Mouse (Mus musculus) lung, embryonic 16.5 days (tissue): ENCODE measurements around the gene 9530003J23Rik. TPM values are rescaled to one million over a fixed set of nuclear protein-coding genes. Genes with fewer than 3 reads are reported as not detected.

Experiments used
- ATAC-seq: fragments of 200-750 bp; cut with Nextera tagmentation; 2 replicates; pipeline ENCODE4 v1.8.0; 2017; ENCODE audit warnings: low read depth, mild to moderate bottlenecking, moderate library complexity
- H3K27ac ChIP-seq: fragments of 300-500 bp; sonication (generic); 2 replicates; pipeline ENCODE4 v1.5.1; 2014; ENCODE audit warnings: mild to moderate bottlenecking, control low read depth, low read length
- H3K27me3 ChIP-seq: fragments of 300-500 bp; sonication (generic); 2 replicates; pipeline ENCODE4 v1.6.1; 2014; ENCODE audit warnings: low read depth, low read length, mixed read lengths; ENCODE audit not compliant: control insufficient read depth, insufficient read depth
- H3K36me3 ChIP-seq: fragments of 300-500 bp; sonication (generic); 2 replicates; pipeline ENCODE4 v1.6.1; 2014; ENCODE audit warnings: low read length; ENCODE audit not compliant: control insufficient read depth, insufficient read depth
- H3K4me1 ChIP-seq: fragments of 300-500 bp; sonication (generic); replicated peaks from 2 replicates; pipeline ENCODE4 v1.6.1; 2014; ENCODE audit warnings: low read length, mixed read lengths; ENCODE audit not compliant: control insufficient read depth, insufficient read depth
- H3K4me2 ChIP-seq: fragments of 300-500 bp; sonication (generic); 2 replicates; pipeline ENCODE4 v1.6.1; 2014; ENCODE audit warnings: low read depth, low read length, control low read depth
- H3K4me3 ChIP-seq: fragments of 300-500 bp; sonication (generic); 2 replicates; pipeline ENCODE4 v1.5.1; 2014; ENCODE audit warnings: mild to moderate bottlenecking, low read length, control low read depth
- H3K9ac ChIP-seq: fragments of 300-500 bp; sonication (generic); 2 replicates; pipeline ENCODE4 v1.6.1; 2014; ENCODE audit warnings: low read length, control low read depth
- H3K9me3 ChIP-seq: fragments of 300-500 bp; sonication (generic); 2 replicates; pipeline ENCODE4 v1.6.1; 2016; ENCODE audit warnings: low read length; ENCODE audit not compliant: control insufficient read depth
- WGBS: fragments of 180-500 bp; shearing (Covaris S2); extraction: QIAGEN DNeasy Blood & Tissue Kit; methylation state at CpG from one replicate; pipeline ENCODE4 v1.1.7; 2014; 5-methylcytosine and 5-hydroxymethylcytosine counted together
- polyA plus RNA-seq: library from polyadenylated mRNA; unstranded; fragments of >200 nt; fragmentation: Nextera tagmentation; extraction: Ambion mirVana; gene quantifications from 2 replicates; pipeline ENCODE4 v1.2.1, GENCODE M21; 2015

9530003J23Rik gene
- polyA plus RNA-seq, 1 experiment from 2014 or later = 0.20 TPM

DNA sequence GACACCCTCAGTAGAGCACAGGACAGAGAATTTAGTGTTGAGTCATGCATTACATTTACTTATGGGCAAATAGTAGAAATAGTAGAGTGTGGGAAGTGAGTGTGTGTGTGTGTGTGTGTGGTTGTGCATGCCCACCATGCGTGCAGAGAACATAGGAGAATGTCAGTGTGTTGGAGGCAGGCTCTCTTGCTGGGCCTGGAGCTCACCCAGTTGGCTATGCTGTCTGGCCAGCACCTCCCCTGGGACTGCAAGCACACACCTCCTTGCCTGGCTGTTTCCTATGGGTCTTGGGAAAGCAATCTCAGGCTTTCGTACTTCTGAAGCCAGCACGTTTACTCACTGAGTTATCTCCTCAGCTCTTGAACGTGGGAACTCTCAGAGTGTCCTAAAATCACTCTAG, 3.7 kb downstream of the 9530003J23Rik start:
- no peak overlapping the region for H3K4me3 ChIP-seq
- no peak overlapping the region for H3K9ac ChIP-seq
- H3K27ac ChIP-seq = peak overlapping the region; percentile 13
- H3K27me3 ChIP-seq = no peaks in the 10 kb centered on the region
- ATAC-seq = peak; percentile 62
- no peaks in the 10 kb centered on the region for H3K9me3 ChIP-seq
- H3K4me2 ChIP-seq = no peak overlapping the region; the same call in 1 of the 2 replicates
- no peaks in the 10 kb centered on the region for H3K36me3 ChIP-seq
- WGBS = 33% methylated on average over 4 of the region's 4 CpGs
- no peaks in the 10 kb centered on the region for H3K4me1 ChIP-seq

GRCm38 (mm10) chr10:117229826-117230225, 8.7 kb downstream of the 9530003J23Rik start:
- H3K4me2 ChIP-seq = no peak overlapping the region
- 74% methylated on average over 16 of the region's 16 CpGs for WGBS
- H3K27me3 ChIP-seq = no peaks in the 10 kb centered on the region
- no peaks in the 10 kb centered on the region for H3K9me3 ChIP-seq
- H3K36me3 ChIP-seq = no peaks in the 10 kb centered on the region
- H3K9ac ChIP-seq = no peak overlapping the region
- H3K4me1 ChIP-seq = 0 out of 2 replicates have a peak, but pooled peaks cover under 1% of the 10 kb centered on the region
- H3K27ac ChIP-seq = no peak overlapping the region
- ATAC-seq = no peak
- no peak overlapping the region for H3K4me3 ChIP-seq

DNA sequence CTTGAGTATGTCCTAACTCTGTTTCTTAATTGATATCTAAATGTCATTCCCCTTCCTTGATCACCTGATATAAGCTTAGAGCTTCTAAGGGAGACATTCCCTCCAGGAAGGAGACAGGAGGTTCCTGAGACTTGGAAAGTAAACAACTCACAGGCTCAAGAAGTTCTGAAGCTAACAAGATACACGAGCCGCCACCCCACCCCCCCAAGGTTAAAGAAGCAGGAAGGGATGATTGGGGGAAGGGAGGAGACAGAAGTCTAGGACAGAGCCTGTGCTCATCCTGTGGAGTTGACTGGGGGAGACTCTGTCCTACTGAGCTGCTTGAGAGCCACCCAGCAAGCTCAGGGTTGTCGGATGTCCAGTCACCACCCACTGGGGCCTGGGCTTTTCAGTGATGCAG, 12.5 kb downstream of the 9530003J23Rik start:
- no peak for ATAC-seq
- Histone ChIP-seq H3K36me3 (peaks cover 5% of the 10 kb centered on the region; the same call in 1 of the 2 replicates), H3K27me3 (no peaks in the 10 kb centered on the region), H3K4me2 (no peak overlapping the region), H3K27ac (no peak overlapping the region), H3K9ac (no peak overlapping the region), H3K4me1 (peaks cover 2% of the 10 kb centered on the region; the same call in 1 of the 2 replicates), H3K4me3 (no peak overlapping the region), H3K9me3 (no peaks in the 10 kb centered on the region)
- 47% methylated on average over 3 of the region's 3 CpGs for WGBS

DNA sequence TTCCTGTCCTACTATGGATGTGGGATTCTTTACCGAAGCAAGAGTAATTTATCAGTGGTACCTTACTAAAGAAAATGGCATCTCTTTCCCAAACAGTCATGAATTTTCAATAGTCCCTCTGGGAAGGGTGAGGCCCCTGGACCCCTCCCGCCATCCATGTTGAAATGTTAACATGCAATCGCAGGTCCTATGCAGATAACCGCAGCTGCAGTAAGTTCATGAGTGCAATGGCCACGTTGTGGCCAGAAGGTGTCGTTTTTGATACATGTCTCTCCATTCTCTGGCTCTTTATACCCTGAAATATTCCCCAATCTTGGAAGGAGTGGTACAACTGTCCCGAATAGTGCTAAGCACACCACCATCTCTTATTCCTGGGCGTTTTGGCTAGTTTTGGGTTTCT, 13.4 kb downstream of the 9530003J23Rik start:
- Histone ChIP-seq H3K4me1 (peaks cover 2% of the 10 kb centered on the region; the same call in 1 of the 2 replicates), H3K27ac (no peak overlapping the region), H3K36me3 (peaks cover 11% of the 10 kb centered on the region; the same call in 1 of the 2 replicates), H3K9ac (no peak overlapping the region), H3K4me2 (peak overlapping the region; percentile 55), H3K4me3 (peak overlapping the region; percentile 80), H3K9me3 (no peaks in the 10 kb centered on the region), H3K27me3 (no peaks in the 10 kb centered on the region)
- WGBS = 51% methylated on average over 8 of the region's 8 CpGs
- no peak for ATAC-seq

GRCm38 (mm10) chr10:117224102-117224990, 14.2 kb downstream of the 9530003J23Rik start, which contains the start of gene Yeats4:
Yeats4 (minus strand) TSS chr10:117224507.
- peaks cover 2% of the 10 kb centered on the region; the same call in 1 of the 2 replicates for H3K4me1 ChIP-seq
- peak within 1 kb of the TSS; percentile 94 for H3K9ac ChIP-seq
- H3K4me2 ChIP-seq = peak within 1 kb of the TSS; percentile 92
- no peaks in the 10 kb centered on the region for H3K9me3 ChIP-seq
- ATAC-seq = peak; percentile 97
- peak within 1 kb of the TSS; percentile 80 for H3K4me3 ChIP-seq
- H3K36me3 ChIP-seq = peaks cover 17% of the 10 kb centered on the region
- H3K27ac ChIP-seq = peak within 1 kb of the TSS; percentile 99
- 1% methylated on average over 63 of the region's 63 CpGs for WGBS
- H3K27me3 ChIP-seq = no peaks in the 10 kb centered on the region

GRCm38 (mm10) chr10:117223758-117224101, 14.8 kb downstream of the 9530003J23Rik start:
- Histone ChIP-seq H3K4me1 (peaks cover 2% of the 10 kb centered on the region; the same call in 1 of the 2 replicates), H3K27me3 (no peaks in the 10 kb centered on the region), H3K4me2 (peak overlapping the region; percentile 92), H3K27ac (peak overlapping the region; percentile 99), H3K9ac (peak overlapping the region; percentile 94), H3K4me3 (peak overlapping the region; percentile 80), H3K9me3 (no peaks in the 10 kb centered on the region), H3K36me3 (peaks cover 17% of the 10 kb centered on the region)
- no peak; the same call in 1 of the 2 replicates for ATAC-seq
- 0% methylated on average over 9 of the region's 9 CpGs for WGBS

- Histone ChIP-seq H3K9me3 (no peaks in the 10 kb centered on the region), H3K27me3 (no peaks in the 10 kb centered on the region), H3K36me3 (peaks cover 26% of the 10 kb centered on the region), H3K9ac (peak overlapping the region; percentile 13; the same call in 1 of the 2 replicates), H3K4me2 (peak overlapping the region; percentile 24; the same call in 1 of the 2 replicates), H3K27ac (no peak overlapping the region), H3K4me1 (peaks cover 2% of the 10 kb centered on the region; the same call in 1 of the 2 replicates), H3K4me3 (no peak overlapping the region)
- no peak for ATAC-seq
- WGBS = 67% methylated on average over 3 of the region's 3 CpGs
These were observed 15.7 kb downstream of the 9530003J23Rik start for GRCm38 (mm10) chr10:117222821-117223220.

DNA sequence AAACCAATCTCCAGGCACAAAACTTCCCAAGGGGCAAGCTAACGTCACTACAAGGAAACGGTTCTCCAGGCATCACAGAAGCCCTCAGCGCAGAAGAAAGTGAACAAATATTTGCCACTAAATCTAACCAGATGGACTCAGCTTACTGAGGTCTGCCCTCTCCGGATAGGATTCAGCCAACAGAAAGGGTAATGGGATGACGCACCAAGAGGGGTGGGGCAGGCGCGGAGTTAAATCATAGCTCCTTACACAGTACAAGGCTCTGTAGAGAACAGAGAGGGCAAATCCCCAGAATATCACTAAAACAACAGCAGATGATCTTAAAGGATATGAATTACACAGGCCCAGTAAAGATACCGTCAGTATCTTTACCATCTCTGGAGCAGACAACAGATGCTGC, 20.2 kb downstream of the 9530003J23Rik start:
- Histone ChIP-seq H3K27ac (no peak overlapping the region), H3K4me2 (no peak overlapping the region), H3K4me3 (no peak overlapping the region), H3K27me3 (no peaks in the 10 kb centered on the region), H3K36me3 (peaks cover 55% of the 10 kb centered on the region), H3K9me3 (no peaks in the 10 kb centered on the region), H3K9ac (no peak overlapping the region), H3K4me1 (no peaks in the 10 kb centered on the region; the same call in 1 of the 2 replicates)
- no peak for ATAC-seq
- 90% methylated on average over 8 of the region's 8 CpGs for WGBS

DNA sequence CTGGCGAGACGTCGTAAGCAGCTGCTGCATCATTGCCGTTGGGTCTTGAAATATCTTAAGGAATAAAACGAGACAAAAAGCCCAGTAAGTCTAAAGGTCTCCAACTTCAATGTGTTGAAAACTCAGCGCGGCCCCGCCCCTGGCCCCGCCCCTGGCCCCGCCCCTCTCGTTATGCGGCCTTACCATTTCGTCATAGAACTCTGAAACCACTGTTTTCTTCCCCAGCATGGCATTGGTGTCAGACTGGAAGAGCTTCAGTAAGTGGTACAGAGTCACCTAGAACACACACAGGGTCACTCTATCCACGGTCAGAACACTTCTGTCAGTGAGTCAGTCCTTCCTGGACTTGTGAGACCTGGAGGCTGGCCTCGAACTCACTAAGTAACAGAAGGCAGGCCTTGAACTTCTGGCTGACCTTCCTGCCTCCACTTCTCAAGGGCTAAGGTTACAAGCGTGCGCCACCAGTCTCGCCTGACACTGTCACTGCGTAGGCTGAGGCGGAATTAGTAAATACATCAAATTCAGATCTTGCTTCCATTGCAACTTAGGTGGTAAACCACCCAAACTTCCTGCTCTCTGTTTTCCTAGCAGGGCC, 21.2 kb downstream of the 9530003J23Rik start:
- ATAC-seq = no peak
- Histone ChIP-seq H3K36me3 (peaks cover 55% of the 10 kb centered on the region), H3K9me3 (no peaks in the 10 kb centered on the region), H3K27ac (no peak overlapping the region), H3K4me2 (no peak overlapping the region), H3K9ac (no peak overlapping the region), H3K4me1 (no peaks in the 10 kb centered on the region), H3K27me3 (no peaks in the 10 kb centered on the region), H3K4me3 (no peak overlapping the region)
- 83% methylated on average over 20 of the region's 20 CpGs for WGBS
